Mouse (Mus musculus) lung, postnatal 0 days (tissue): Measurements from ENCODE around the gene Uqcrfs1. TPM values are rescaled to one million over a fixed set of nuclear protein-coding genes. Genes with fewer than 3 reads are reported as not detected.

Experiments used
- ATAC-seq: fragments of 200-750 bp; cut with Nextera tagmentation; 2 replicates; pipeline ENCODE4 v1.8.0; 2017; ENCODE audit warnings: moderate library complexity
- DNase-seq: peaks from one replicate; pipeline ENCODE4 v3.0.0-alpha.2; 2016; ENCODE audit warnings: low spot score
- H3K27ac ChIP-seq: fragments of 300-500 bp; sonication (generic); 2 replicates; pipeline ENCODE4 v1.5.1; 2014; ENCODE audit warnings: antibody characterized with exemption, mild to moderate bottlenecking, low read length, mixed read lengths
- H3K27me3 ChIP-seq: fragments of 300-500 bp; sonication (generic); replicated peaks from 2 replicates; pipeline ENCODE4 v1.6.1; 2014; ENCODE audit warnings: low read length, mixed read lengths; ENCODE audit not compliant: insufficient read depth
- H3K36me3 ChIP-seq: fragments of 300-500 bp; sonication (generic); 2 replicates; pipeline ENCODE4 v1.6.1; 2014; ENCODE audit warnings: low read length, mixed read lengths; ENCODE audit not compliant: insufficient read depth
- H3K4me1 ChIP-seq: fragments of 300-500 bp; sonication (generic); 2 replicates; pipeline ENCODE4 v1.6.1; 2014; ENCODE audit warnings: antibody characterized with exemption, low read depth, low read length, mixed read lengths; ENCODE audit not compliant: insufficient read depth
- H3K4me2 ChIP-seq: fragments of 300-500 bp; sonication (generic); replicated peaks from 2 replicates; pipeline ENCODE4 v1.6.1; 2014; ENCODE audit warnings: low read depth, mild to moderate bottlenecking, low read length, moderate library complexity, mixed read lengths
- H3K4me3 ChIP-seq: fragments of 300-500 bp; sonication (generic); 2 replicates; pipeline ENCODE4 v1.5.1; 2014; ENCODE audit warnings: low read depth, low read length
- H3K9ac ChIP-seq: fragments of 300-500 bp; sonication (generic); replicated peaks from 2 replicates; pipeline ENCODE4 v1.6.1; 2014; ENCODE audit warnings: low read depth, mild to moderate bottlenecking
- H3K9me3 ChIP-seq: fragments of 300-500 bp; sonication (generic); 2 replicates; pipeline ENCODE4 v1.6.1; 2016; ENCODE audit warnings: low read length, mixed read lengths
- CTCF ChIP-seq: IDR thresholded peaks from 2 replicates; pipeline ENCODE4 v1.5.1; 2016; ENCODE audit warnings: antibody characterized with exemption, mild to moderate bottlenecking
- EP300 ChIP-seq: IDR thresholded peaks from 2 replicates; pipeline ENCODE4 v1.6.1; 2016; ENCODE audit warnings: antibody characterized with exemption, mild to moderate bottlenecking, control low read depth
- WGBS: fragments of 180-500 bp; shearing (Covaris S2); extraction: QIAGEN DNeasy Blood & Tissue Kit; methylation state at CpG from one replicate; pipeline ENCODE4 v1.1.7; 2014; 5-methylcytosine and 5-hydroxymethylcytosine counted together
- polyA plus RNA-seq: library from polyadenylated mRNA; unstranded; fragments of >200 nt; fragmentation: Nextera tagmentation; extraction: Ambion mirVana; gene quantifications from 2 replicates; pipeline ENCODE4 v1.2.1, GENCODE M21; 2015

The Uqcrfs1 gene
- polyA plus RNA-seq, 1 experiment from 2014 or later = 179 TPM

- Histone ChIP-seq H3K9ac (no peak overlapping the region), H3K36me3 (no peaks in the 10 kb centered on the region), H3K4me2 (no peak overlapping the region), H3K27ac (no peak overlapping the region), H3K4me3 (no peak overlapping the region), H3K4me1 (peaks cover 2% of the 10 kb centered on the region; the same call in 1 of the 2 replicates), H3K9me3 (no peaks in the 10 kb centered on the region), H3K27me3 (no peaks in the 10 kb centered on the region)
- WGBS = 42% methylated on average over 5 of the region's 5 CpGs
- DNase-seq = no peak
- TF ChIP-seq EP300 (no peak; the same call in 1 of the 2 replicates), CTCF (no peak)
- ATAC-seq = peak; percentile 19
These were observed 4.2 kb upstream of the Uqcrfs1 start for GRCm38 (mm10) chr13:30549339-30549738.

GRCm38 (mm10) chr13:30548835-30549234, 3.7 kb upstream of the Uqcrfs1 start:
- no peaks in the 10 kb centered on the region for H3K27me3 ChIP-seq
- ATAC-seq (peak; percentile 74), DNase-seq (peak; percentile 92)
- no peak overlapping the region for H3K4me2 ChIP-seq
- H3K9ac ChIP-seq = no peak overlapping the region
- H3K27ac ChIP-seq = no peak overlapping the region
- peaks cover 7% of the 10 kb centered on the region; the same call in 1 of the 2 replicates for H3K4me1 ChIP-seq
- no peaks in the 10 kb centered on the region for H3K9me3 ChIP-seq
- H3K36me3 ChIP-seq = no peaks in the 10 kb centered on the region
- no peak for TF ChIP-seq EP300
- peak; percentile 98 for TF ChIP-seq CTCF
- no peak overlapping the region for H3K4me3 ChIP-seq
- WGBS = 16% methylated on average over 2 of the region's 2 CpGs

- H3K4me1 ChIP-seq = no peaks in the 10 kb centered on the region
- H3K4me3 ChIP-seq = no peak overlapping the region
- no peak overlapping the region for H3K4me2 ChIP-seq
- no peaks in the 10 kb centered on the region for H3K27me3 ChIP-seq
- 10% methylated on average over 5 of the region's 5 CpGs for WGBS
- peak; percentile 78 for DNase-seq
- H3K9me3 ChIP-seq = no peaks in the 10 kb centered on the region
- H3K27ac ChIP-seq = no peak overlapping the region
- H3K9ac ChIP-seq = no peak overlapping the region
- H3K36me3 ChIP-seq = no peaks in the 10 kb centered on the region
- peak; percentile 32; the same call in 1 of the 2 replicates for ATAC-seq
- TF ChIP-seq CTCF = peak; percentile 95
- TF ChIP-seq EP300 = no peak
These were observed 14.4 kb downstream of the Uqcrfs1 start for GRCm38 (mm10) chr13:30530761-30531160.

GRCm38 (mm10) chr13:30524961-30525360, 20.2 kb downstream of the Uqcrfs1 start:
- no peak overlapping the region for H3K27ac ChIP-seq
- no peak overlapping the region for H3K4me2 ChIP-seq
- DNase-seq (peak; percentile 71), ATAC-seq (peak; percentile 69)
- no peaks in the 10 kb centered on the region for H3K36me3 ChIP-seq
- no peaks in the 10 kb centered on the region for H3K4me1 ChIP-seq
- H3K9ac ChIP-seq = no peak overlapping the region
- TF ChIP-seq EP300 (no peak), CTCF (no peak)
- H3K27me3 ChIP-seq = no peaks in the 10 kb centered on the region
- H3K4me3 ChIP-seq = no peak overlapping the region
- 71% methylated on average over 8 of the region's 8 CpGs for WGBS
- H3K9me3 ChIP-seq = no peaks in the 10 kb centered on the region

- Histone ChIP-seq H3K4me1 (no peaks in the 10 kb centered on the region), H3K4me2 (no peak overlapping the region), H3K27ac (no peak overlapping the region), H3K9ac (no peak overlapping the region), H3K4me3 (no peak overlapping the region), H3K27me3 (no peaks in the 10 kb centered on the region), H3K36me3 (no peaks in the 10 kb centered on the region), H3K9me3 (no peaks in the 10 kb centered on the region)
- ATAC-seq (peak; percentile 19; the same call in 1 of the 2 replicates), DNase-seq (no peak)
- TF ChIP-seq EP300 = no peak
- TF ChIP-seq CTCF = no peak
- WGBS = 69% methylated on average over 9 of the region's 9 CpGs
These were observed 21.2 kb downstream of the Uqcrfs1 start for GRCm38 (mm10) chr13:30523971-30524370.

GRCm38 (mm10) chr13:30523246-30523891, 21.8 kb downstream of the Uqcrfs1 start:
- DNase-seq (no peak), ATAC-seq (peak; percentile 8; the same call in 1 of the 2 replicates)
- Histone ChIP-seq H3K4me1 (no peaks in the 10 kb centered on the region), H3K4me2 (no peak overlapping the region), H3K9me3 (no peaks in the 10 kb centered on the region), H3K9ac (no peak overlapping the region), H3K27me3 (no peaks in the 10 kb centered on the region), H3K27ac (no peak overlapping the region), H3K36me3 (no peaks in the 10 kb centered on the region), H3K4me3 (no peak overlapping the region)
- TF ChIP-seq EP300 (no peak), CTCF (no peak)
- WGBS = 88% methylated on average over 5 of the region's 5 CpGs
